Mouse (Mus musculus) small intestine, adult 2 months (tissue): ENCODE measurements around the gene Gm20605. TPM values are rescaled to one million over a fixed set of nuclear protein-coding genes. Genes with fewer than 3 reads are reported as not detected.

ENCODE experiments used
- H3K27ac ChIP-seq: fragments of 200-500 bp; 2 replicates; pipeline ENCODE4 v1.5.1; 2012; ENCODE audit warnings: low read depth, low read length, control low read depth, inconsistent platforms; ENCODE audit not compliant: insufficient read depth
- H3K27me3 ChIP-seq: fragments of 200-500 bp; 2 replicates; pipeline ENCODE4 v1.6.1; 2012; ENCODE audit warnings: mild to moderate bottlenecking, moderate library complexity, low read length, inconsistent platforms; ENCODE audit not compliant: control insufficient read depth, insufficient read depth
- H3K36me3 ChIP-seq: fragments of 200-500 bp; 2 replicates; pipeline ENCODE4 v1.6.1; 2012; ENCODE audit warnings: mild to moderate bottlenecking, low read length, control low read depth, inconsistent platforms; ENCODE audit not compliant: control insufficient read depth, insufficient read depth
- H3K4me1 ChIP-seq: fragments of 200-500 bp; 2 replicates; pipeline ENCODE4 v1.6.1; 2012; ENCODE audit warnings: low read length, inconsistent platforms, mixed read lengths; ENCODE audit not compliant: control insufficient read depth, insufficient read depth, insufficient read length
- H3K4me3 ChIP-seq: fragments of 200-500 bp; 2 replicates; pipeline ENCODE4 v1.5.1; 2012; ENCODE audit warnings: low read depth, mild to moderate bottlenecking, control low read depth, inconsistent platforms, low read length, moderate library complexity
- CTCF ChIP-seq: fragments of 200-500 bp; IDR thresholded peaks from 2 replicates; pipeline ENCODE4 v1.5.1; 2012; ENCODE audit warnings: low read depth, mild to moderate bottlenecking, control low read depth, inconsistent platforms, low read length, moderate library complexity, mixed read lengths; ENCODE audit not compliant: insufficient replicate concordance, insufficient read length; ENCODE audit errors: extremely low read depth
- POLR2A ChIP-seq: fragments of 200-500 bp; IDR thresholded peaks from 2 replicates; pipeline ENCODE4 v1.6.1; 2012; ENCODE audit warnings: low read depth, mild to moderate bottlenecking, control low read depth, inconsistent platforms, low read length, moderate library complexity
- WGBS: fragments of 180-500 bp; shearing (Covaris S2); methylation state at CpG from one replicate; pipeline ENCODE4 v1.1.7; 2018; 5-methylcytosine and 5-hydroxymethylcytosine counted together
- polyA plus RNA-seq: library from polyadenylated mRNA; depleted of rRNA; stranded (reverse); fragments of >200 nt; gene quantifications from 2 replicates; pipeline ENCODE4 v1.2.3, GENCODE M21; 2012

Gene Gm20605
- polyA plus RNA-seq, 1 experiment = 29.0 TPM

DNA sequence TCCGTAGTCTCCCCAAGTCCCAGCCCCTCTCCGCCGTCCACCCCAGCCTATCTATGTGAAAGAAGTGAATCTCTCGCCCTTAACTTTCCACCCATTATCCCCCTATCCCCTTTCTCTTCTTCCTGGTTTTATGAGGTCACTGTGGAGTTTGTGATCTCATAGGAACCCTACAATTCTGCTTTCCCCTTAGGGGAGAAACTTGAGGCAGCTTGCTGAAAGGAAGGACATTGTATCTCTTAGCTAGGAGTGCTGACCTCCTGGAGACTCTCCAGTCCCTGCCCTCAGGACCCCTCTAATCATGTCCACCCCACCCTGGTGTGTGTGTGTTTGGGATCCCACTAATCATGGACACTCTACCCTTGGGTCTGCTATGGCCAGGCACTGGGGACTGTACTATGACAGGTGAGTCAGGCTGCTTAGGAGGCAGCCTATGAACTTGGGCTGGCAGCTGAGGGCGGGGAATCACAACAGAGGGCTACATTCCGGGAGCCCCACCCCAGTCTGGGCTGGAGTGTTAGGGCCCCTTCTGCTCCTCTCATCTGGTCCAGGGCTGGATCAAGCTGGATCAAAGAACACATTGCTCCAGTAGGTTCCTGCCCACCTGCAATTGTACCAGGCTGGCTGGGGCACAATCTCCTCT is 1.1 kb downstream of the Gm20605 start:
- H3K4me1 ChIP-seq = peaks cover 18% of the 10 kb centered on the region
- TF ChIP-seq CTCF (no peak), POLR2A (no peak)
- peak overlapping the region; percentile 92 for H3K27ac ChIP-seq
- H3K4me3 ChIP-seq = peak overlapping the region; percentile 65
- 5% methylated on average over 6 of the region's 6 CpGs for WGBS
- H3K27me3 ChIP-seq = no peaks in the 10 kb centered on the region
- H3K36me3 ChIP-seq = peaks cover 11% of the 10 kb centered on the region

DNA sequence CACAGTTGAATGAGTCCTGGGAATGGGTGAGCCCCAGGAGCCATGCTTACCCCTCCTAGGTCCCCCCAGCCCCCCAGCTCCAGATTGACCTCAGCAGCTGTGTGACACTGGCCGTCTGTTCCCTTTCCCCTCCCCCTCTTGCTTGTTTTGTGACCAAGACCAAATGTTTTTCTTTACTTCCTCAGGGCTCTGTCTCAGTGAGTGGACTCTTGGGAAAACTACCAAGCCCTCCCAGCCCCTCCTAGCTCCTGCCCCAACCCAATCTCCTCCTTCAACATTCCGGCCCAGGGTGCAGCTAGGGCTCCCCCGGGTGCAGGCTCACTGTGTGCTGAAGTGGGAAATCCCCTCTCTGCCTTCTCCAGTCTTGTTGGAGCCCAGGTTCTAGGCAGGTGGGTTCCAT is 1.6 kb downstream of the Gm20605 start:
- TF ChIP-seq CTCF (no peak), POLR2A (0 out of 2 replicates have a peak, but pooled peaks have one; percentile 10)
- peaks cover 16% of the 10 kb centered on the region for H3K36me3 ChIP-seq

DNA sequence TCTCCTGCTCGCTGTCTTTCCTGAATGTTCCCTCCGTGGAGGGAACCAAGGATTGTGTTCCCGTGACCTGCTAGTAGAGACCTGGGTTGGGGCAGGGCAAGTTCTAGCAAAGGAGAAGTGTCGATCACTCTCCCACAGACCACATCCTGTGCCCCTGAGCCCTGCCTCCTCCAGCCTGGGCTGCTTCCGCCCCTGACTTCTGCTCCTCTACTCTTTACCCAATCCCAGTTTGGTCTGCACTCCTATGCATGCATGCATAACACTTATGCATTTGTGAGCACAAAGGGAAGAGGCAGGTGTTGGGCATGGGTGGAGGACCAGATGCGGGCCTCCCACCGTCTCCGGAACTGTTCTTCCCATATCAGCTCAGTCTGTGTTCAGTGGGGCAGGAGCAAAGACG is 2.2 kb downstream of the Gm20605 start:
- no peak for TF ChIP-seq CTCF
- TF ChIP-seq POLR2A = no peak
- H3K4me3 ChIP-seq = peak overlapping the region; percentile 65
- H3K27me3 ChIP-seq = no peaks in the 10 kb centered on the region
- peaks cover 18% of the 10 kb centered on the region for H3K4me1 ChIP-seq
- 19% methylated on average over 9 of the region's 9 CpGs for WGBS
- peak overlapping the region; percentile 92 for H3K27ac ChIP-seq
- peaks cover 22% of the 10 kb centered on the region for H3K36me3 ChIP-seq

More for the DNA sequence above, 1.6 kb downstream of the Gm20605 start:
- Histone ChIP-seq H3K4me3 (peak overlapping the region; percentile 65), H3K27ac (peak overlapping the region; percentile 92), H3K27me3 (no peaks in the 10 kb centered on the region), H3K4me1 (peaks cover 18% of the 10 kb centered on the region)
- 7% methylated on average over 3 of the region's 3 CpGs for WGBS

DNA sequence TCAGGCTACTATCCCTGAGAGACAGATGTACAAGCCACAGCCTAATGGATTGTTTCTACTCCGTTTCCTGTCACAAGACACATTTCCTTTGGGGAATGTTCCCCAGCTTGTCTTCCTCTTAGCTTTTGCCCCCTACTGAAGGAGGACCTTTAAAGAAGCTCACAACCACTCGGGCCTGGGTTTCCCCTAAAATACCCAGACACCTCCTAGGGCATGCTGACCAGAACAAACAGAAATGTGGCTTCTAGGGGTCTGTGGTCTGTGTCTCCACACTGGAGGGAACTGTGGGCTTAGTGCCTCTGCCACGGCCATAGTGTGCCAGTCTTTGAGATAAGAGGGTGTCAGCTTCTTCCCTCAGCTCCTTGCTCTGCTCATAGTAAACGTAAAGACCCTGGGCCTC is 2.6 kb downstream of the Gm20605 start:
- 36% methylated on average over 4 of the region's 4 CpGs for WGBS
- Histone ChIP-seq H3K27ac (peak overlapping the region; percentile 92), H3K4me3 (peak overlapping the region; percentile 65)

DNA sequence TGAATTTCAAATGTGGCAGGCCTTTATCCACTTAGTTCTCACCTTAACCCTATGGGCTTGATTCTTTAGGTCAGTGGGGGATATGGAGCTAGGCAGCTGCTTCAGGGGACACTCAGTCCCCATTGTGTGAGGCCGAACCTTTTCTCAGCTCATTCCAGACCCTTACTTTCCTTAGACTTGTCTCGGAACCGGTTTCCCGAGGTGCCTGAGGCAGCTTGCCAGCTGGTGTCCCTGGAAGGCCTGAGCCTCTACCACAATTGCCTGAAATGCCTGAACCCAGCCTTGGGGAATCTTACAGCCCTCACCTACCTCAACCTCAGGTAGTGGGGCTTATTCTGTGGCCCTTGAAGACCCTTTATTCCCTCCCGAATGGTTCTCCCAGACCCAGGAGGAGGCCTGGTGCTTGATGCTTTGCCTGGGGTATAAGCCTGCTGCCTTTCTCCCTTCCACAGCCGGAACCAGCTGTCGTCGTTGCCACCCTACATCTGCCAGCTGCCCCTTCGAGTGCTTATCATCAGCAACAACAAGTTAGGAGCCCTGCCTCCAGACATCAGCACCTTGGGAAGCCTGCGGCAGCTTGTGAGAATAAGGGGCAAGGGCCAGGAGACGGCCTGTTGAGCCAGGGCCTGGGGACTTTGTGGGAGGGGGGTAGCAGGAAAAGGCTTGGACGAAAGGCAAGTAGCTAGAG is 4.6 kb downstream of the Gm20605 start:
- no peak overlapping the region for H3K27ac ChIP-seq
- TF ChIP-seq POLR2A = no peak
- no peak for TF ChIP-seq CTCF
- H3K4me3 ChIP-seq = no peak overlapping the region
- peaks cover 18% of the 10 kb centered on the region for H3K4me1 ChIP-seq
- peaks cover 46% of the 10 kb centered on the region for H3K36me3 ChIP-seq
- H3K27me3 ChIP-seq = no peaks in the 10 kb centered on the region
- whole genome bisulfite sequencing = 50% methylated on average over 12 of the region's 12 CpGs

More for the DNA sequence above, 2.6 kb downstream of the Gm20605 start:
- Histone ChIP-seq H3K4me1 (peaks cover 18% of the 10 kb centered on the region), H3K36me3 (peaks cover 26% of the 10 kb centered on the region), H3K27me3 (no peaks in the 10 kb centered on the region)
- TF ChIP-seq CTCF (no peak), POLR2A (no peak)

DNA sequence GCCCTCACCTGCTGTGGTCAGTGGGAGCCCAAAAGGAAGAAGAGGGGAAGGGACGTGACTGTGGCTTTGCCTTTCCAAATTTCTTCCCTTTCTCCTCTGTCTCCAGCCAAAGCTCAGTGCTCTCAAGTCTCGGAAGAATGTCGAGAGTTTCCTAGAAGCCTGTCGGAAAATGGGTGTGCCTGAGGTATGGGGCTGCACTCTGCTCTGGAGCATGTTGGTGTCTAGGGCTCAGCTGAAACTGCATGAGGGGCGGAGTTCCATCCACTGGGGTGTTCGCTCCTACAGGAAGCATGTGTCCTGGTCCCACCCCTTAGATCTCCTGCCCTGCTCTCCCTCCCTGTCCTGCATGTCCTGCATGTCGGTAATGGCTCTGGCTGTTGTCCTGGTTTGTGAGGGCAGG is 10.5 kb downstream of the Gm20605 start:
- Histone ChIP-seq H3K27ac (no peak overlapping the region), H3K4me1 (no peaks in the 10 kb centered on the region), H3K4me3 (no peak overlapping the region), H3K27me3 (no peaks in the 10 kb centered on the region), H3K36me3 (peaks cover 77% of the 10 kb centered on the region)
- TF ChIP-seq CTCF (no peak), POLR2A (no peak)
- WGBS = 84% methylated on average over 7 of the region's 7 CpGs

DNA sequence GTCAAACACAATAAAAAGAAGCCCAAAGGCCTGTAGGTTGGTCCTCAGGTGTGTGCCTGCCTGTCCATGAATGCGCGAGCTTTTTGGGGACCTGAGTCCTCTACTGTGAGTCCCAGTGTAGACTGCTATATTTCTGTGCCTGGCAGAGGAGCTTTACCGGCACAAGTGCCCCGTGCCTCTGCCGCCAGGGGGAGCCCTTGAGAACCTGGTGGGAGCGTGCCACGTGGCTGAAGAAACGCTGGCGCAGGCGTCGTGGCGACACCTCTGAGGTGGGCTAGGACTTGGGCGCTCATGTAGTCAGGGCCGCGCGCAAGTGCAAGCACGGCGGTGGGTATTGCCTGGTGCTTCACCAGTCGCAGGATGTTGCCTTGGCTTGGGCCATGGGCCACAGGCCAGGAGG is 12.1 kb downstream of the Gm20605 start, which contains the start of gene Sap25:
TSS of gene Sap25 (plus strand) at position 281 of the 400 bp plus-strand sequence.
- no peaks in the 10 kb centered on the region for H3K27me3 ChIP-seq
- H3K27ac ChIP-seq = no peak within 1 kb of the TSS
- TF ChIP-seq CTCF (peak; percentile 38; the same call in 1 of the 2 replicates), POLR2A (0 out of 2 replicates have a peak, but pooled peaks have one; percentile 2)
- WGBS = 82% methylated on average over 19 of the region's 19 CpGs
- peaks cover 64% of the 10 kb centered on the region for H3K36me3 ChIP-seq
- peaks cover 6% of the 10 kb centered on the region for H3K4me1 ChIP-seq
- H3K4me3 ChIP-seq = no peak within 1 kb of the TSS
